Mouse (Mus musculus): ENCODE data around the gene Rap1b.

Gene Rap1b

DNA sequence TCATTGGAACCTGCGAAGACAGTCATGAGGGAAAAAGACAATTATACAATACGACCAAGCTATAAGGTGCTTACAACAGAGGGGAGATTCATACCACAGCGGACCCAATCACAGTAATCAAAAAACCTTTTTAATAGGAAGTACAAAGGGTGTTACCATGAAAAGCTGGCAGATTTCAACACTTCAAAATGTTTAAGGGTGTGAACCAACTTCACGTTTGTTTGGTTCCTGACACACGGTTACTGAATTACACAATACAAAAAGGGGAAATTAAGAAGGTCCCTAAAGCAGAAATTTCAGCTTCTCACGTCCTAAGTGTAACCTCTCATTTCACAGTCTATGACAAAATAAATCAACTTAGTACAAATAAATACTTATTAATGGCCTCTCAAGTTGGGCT is 27.2 kb downstream of the Rap1b start:
- DNase-seq (ENCODE audit: low read depth, low spot score): no peak

DNA sequence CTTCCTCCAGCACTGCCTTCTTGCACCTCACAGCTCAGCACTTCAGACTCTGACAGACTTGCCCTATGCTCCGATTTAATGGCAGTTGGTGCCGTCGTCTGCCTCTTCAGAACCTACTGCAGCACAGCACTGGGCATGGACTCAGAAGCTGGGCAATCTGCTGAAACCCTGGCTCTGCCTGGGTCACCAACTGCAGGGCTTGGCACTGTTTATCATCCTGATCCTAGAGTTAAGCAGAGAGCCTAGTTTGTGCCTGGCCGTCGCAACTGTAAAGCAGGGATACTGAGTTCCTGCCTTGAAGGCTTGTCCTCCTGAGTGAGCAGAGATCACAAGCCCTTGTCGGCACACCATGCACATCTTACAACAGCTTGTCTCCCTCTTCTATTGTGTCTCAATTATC is 29.1 kb downstream of the Rap1b start:
- no peak for DNase-seq (ENCODE audit: low read depth, low spot score)

DNA sequence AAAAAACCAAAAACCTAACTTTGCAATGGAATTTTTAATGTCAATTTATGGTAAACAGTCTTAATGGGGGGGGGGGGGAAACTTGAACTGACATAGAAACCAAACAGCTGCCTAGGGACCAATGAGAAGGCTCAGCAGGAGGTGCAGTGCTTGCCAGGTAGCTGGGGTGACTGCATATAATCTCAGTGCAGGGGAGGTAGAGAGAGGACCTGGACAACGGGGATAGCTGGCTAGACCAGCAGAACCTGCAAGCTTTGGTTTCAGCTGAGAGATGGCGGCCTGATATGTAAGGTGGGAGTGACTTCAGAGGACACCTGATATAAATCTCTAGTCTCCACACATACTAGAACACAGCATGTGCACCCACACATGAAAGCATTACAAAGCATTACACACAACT is 33.3 kb downstream of the Rap1b start:
- no peak for DNase-seq (ENCODE audit: low read depth, low spot score)

DNA sequence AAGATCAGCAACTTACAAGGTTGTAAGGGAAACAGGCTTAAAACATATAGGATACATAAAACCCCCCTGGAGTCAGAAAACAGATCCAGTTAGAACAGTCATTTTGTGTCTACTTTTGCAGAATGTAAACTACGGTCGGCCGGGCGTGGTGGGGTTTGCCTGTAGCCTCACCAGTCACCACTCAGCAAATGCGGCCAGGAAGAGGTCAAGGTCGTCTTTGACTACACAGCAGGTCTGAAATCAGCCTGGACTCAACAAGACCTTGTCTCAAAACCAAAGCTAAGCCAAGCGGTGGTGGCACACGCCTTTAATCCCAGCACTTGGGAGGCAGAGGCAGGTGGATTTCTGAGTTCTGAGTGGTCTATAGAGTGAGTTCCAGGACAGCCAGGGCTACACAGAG is 34.3 kb downstream of the Rap1b start:
- DNase-seq (ENCODE audit: low read depth, low spot score): peak; percentile 91

DNA sequence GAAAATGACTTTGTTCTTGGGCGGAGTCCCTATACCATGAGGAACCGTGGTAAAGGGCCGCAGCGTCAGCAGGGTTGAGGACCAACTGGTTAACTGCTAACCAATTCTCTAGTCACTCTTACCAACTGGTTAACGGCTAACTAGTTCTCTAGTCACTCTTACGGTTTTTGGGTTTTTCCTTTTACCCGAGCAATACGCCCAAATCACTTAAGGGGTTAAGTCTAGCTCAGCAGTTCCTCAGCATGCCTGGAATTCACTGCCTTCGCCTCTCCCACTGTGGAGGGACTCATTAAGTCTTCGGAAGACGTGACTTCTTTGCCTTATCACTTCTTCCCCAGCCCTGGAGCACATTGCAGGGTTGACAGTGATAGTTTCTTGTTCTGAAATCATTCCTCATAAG is 35.3 kb downstream of the Rap1b start:
- peak; percentile 48 for DNase-seq (ENCODE audit: low read depth, low spot score)

DNA sequence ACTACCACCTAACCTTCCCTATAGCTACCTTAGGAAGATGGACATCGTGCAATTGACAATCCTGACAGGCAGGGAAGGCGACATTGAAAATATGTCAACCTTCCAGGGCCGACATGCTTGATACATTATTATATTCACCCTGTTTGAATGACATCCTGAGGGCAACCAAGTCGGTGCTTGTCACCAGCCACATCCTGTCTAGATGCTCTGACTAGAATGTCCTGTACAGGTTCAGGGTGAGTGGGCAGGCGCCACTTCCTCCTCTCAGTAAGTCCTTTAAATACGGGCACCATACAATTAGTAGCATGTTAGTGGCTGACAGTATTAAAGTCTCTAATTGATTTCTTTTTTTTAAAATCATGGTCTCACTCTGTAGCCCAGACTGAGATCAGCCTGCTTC is 37.8 kb downstream of the Rap1b start:
- DNase-seq (ENCODE audit: low read depth, low spot score): no peak

DNA sequence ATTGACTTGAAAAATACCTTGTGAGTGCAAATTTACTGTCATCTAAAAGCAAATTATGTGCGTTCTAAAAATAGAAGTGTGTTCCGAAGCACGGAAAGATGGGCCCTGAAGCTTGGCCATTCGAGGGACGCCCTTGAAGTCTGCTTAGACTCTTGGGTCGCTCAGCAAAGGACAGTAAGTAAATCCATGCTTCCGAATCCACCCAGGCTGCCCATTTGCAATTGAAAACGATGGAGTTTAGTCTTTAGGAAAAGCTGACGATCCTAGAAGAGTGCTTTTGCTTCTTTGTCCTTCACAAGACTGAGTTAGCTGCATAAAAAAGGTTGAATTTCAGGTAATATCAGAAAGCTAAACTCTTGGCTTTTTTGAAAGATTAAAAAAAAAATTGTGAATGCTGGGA is 39.9 kb downstream of the Rap1b start:
- peak; percentile 70 for DNase-seq (ENCODE audit: low read depth, low spot score)

DNA sequence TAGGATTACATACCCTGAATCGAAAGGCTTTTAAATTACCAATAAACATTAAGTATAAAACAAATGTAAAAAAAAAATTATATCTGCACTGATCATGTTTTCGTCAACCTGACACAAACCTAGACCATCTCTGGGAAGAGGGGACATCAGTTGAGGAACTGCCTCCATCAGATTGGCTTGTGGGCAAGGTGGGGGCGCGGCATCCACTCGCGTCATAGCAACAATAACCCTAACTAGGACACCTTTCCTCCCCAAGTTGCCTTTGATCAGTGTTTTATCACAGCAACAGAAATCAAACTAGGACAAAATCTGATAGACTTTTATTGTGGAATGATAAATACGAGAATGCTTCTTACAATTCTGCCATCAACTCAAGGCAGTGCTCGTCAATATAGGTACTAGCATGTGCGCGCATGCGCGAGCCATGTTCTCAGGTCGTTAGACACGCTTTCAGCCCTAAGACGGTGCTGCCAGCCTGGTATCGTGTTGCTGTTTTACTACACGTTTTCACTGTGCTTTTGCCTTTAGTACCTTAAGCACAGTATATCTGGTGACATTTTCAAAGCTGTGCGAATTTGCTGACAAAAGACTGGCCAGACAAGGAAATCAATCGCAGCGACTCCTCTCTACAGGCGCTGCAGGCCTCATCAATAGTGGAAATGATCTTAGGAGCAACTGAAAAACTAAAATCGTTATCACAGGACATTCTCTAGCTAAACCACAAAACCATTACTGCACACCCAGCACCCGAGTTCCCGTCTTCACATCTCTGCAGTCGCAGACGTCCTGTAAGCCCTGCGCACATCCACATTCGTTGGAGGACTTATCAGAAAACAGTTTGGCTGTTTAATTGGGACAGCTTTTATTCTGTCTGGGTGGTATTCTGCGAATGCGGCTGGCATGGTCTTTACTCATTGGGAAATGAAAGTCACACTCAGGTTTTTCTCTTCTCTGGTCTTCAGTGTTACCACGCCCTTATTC is 41.7 kb downstream of the Rap1b start:
- DNase-seq (ENCODE audit: low read depth, low spot score): peak; percentile 38

DNA sequence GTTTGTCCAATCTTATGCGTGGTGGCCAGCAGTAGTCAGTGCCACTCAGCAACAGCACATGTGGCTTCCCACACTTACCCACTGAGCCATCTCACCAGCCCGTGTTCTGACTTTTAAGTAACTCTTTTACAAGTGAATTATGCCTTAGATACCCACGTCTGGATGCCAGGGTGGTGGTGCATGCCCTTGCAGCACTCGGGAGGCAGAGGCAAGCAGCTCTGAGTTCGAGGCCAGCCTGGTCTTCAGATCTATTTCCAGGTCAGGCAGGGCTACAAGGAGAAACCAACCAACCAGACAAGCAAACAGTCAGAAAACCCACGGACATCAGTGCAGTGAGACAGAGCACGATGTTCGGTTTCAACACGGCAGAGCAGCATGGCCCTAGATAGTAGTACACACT is 43.9 kb downstream of the Rap1b start:
- no peak for DNase-seq (ENCODE audit: low read depth, low spot score)

DNA sequence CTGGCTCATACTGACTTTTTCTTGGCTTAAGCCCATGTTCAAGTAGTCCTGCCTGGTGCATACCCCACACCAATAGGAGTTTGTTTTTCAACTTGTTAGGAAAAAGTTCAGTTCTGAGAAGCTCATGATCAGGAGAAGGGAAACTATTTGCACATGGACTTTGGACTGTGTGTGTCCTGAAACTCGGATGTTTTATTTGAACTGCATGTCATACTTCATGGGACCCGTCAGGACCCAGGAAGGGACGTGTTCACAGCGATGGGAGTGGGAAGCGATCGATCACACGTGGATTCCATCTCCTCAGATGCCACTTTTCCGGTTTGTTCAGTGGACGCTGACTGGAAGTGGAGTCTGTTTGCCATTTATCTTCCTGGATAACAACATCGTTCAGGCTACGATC is 46.0 kb downstream of the Rap1b start:
- DNase-seq (ENCODE audit: low read depth, low spot score): no peak

DNA sequence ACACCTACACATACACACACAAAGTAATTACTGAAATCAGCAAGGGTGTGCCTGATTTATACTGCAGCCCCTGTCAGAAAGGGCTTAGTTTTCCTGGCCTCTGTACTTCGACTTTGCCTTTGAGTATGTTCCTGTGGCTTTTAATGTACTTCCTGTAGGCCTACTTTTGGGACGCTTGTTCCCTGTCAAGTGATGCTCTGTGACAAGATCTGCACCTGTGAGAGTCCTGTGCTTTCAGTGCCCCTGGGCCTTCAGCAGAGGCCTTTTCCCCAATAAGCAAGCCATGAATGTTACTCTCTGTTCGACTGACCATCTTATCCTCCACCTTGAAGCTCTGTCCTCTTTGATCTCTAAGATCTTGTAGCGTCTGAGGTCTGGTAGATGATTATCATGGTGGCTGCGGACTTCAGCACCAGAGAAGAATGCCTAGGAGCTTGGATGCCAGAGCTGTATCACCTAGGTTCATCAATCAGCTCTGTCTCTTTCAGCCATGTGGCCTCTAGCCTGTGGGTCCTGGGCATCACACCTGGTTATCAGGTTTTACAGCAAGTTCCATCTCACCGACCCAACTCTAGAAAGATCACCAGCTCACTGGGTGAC is 47.3 kb downstream of the Rap1b start:
- DNase-seq (ENCODE audit: low read depth, low spot score): no peak

DNA sequence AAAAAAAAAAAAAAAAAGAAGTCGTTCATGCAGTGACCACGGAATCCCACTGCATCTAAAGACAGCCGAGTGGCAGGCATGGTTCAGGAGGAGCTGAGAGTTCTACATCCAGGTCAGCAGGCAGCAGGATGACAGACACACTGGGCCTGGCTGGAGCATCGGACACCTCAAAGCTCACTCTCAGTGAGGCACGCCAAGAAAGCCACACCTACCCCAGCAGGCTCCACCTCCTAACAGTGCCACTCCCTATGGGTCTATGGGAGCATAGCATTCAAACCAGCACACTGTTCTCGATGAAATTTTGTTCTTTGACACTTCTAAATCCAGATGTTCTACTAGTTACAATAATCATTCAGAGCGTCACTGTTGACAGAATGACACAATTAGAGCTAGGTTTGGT is 48.2 kb downstream of the Rap1b start:
- DNase-seq (ENCODE audit: low read depth, low spot score): peak; percentile 74

DNA sequence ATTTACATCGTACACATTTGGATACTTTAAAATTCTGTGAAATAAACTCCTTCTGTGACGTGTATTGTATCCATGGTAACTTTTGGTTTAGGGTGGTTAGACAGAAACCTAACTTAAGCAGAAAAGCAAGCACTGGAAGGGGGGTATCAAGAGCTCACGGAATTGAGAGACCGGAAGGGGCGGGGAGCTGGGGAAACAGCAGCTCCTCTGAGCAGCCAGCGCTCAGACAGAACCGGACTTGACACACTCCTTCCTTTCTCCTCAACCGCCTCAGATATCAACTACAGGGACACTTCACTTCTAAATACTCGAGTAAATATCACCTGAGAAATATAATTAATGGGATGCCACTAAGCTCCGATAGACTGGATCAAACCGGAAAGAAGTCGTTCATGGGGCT is 48.7 kb downstream of the Rap1b start:
- DNase-seq (ENCODE audit: low read depth, low spot score): peak; percentile 58

DNA sequence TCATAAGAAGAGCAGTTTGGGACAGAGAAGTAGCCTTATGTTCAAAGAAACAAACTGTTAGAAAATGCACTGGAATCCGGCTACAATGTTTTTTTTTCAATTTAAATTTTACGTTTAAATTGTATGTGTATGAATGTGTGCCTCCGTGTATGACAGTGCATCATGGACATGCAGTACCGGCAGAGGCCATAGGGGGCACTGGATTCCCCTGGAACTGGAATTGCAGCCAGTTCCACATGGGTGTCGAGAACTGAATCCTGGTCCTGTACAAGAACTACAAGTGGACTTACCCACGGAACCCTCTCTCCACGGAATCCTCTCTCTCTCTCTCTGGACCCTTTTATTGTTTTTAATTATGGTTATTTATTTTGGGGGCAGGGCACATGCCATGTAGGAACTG is 49.7 kb downstream of the Rap1b start:
- peak; percentile 80 for DNase-seq (ENCODE audit: low read depth, low spot score)

DNA sequence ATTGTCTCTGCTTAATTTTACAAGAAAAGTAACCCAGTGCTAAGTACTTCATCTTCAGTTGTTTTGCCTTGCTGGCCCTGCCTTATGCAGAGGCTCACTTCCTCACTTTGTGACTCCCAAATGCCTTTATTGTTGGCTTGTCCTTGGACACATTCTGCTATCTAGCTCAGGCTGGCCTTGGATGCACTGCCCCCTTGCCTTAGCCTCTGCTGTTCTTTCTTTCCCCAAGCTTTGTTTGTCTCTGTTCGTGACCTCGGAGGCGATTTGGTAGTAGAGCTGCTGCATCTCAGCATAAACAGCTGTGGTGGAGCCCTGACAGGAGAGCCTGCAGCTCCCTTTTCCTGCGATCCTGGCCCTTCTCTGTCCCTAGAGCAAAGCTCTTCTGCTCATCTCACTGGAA is 50.6 kb downstream of the Rap1b start:
- no peak for DNase-seq (ENCODE audit: low read depth, low spot score)

DNA sequence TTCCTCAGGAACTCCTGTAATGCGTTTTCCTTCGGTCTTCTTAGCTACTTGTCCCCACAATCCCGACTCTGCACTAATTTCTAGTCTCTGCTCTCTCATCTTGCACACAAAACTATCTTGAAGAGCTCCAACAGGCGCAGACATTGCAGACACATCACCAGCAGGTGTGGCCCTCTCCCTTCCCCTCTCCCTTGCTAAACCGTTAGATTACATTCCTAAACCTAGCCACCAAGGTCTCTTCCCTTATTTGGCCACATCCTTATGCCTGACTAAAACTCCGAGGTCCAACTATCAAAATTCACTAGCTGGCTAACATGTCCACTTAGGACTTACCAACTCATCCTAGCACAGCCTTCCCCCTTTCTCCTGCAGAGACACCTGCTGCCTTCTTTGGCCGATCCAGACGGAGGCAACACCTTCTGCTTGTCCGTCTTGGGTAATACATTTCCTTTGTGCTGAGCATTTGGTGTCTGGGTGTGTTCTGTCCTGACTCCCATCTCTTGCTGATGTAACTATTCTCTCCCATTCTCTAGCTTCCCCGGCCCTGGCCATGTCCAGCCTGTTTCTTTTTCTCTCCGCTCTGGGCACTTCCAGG is 52.3 kb downstream of the Rap1b start:
- peak; percentile 64 for DNase-seq (ENCODE audit: low read depth, low spot score)

DNA sequence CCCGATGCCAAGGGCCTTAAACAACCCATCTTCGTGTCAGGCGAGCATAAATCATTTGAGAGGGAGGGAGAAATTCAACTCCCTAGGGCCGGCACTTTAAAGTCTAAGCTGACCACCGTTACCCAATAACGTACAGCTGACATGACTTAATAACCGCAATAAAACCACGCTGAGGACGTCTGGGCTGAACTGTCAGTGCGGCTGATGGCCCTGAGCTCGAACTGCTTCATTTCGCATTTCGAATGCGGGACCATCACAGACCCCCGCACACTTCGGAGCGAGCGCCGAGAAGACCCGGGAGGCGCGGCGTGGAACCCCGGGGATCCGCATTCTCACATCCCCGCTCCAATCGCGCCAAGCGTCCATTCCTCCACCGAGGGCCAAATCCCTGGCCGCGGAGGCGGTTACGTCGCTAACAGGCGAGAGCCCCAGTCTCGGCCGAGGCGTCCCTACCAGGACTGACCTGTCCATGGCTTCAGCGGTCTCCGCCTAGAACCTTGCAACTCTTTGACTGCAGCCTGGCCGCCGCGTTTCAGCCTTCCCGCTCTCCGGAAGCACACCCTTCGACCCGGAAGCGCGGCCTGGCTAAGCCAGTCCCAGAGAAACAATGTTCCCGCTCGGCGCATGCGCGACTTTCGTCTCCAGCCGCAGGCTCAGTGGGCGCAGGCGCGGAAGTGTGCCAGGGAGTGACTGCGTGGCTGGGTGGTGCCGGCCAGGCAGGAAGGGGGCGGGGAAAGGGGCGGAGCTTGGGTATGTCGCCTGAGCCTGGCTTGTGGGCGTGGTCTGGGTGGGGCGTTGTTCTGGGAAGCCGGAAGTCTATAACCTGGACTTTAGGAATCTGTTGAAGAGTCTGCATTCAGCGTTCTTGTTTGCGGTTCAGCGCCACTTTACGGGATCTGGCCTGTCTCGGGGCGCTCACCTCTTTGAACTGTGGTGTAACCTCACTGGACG is 53.4 kb downstream of the Rap1b start, which contains the start of gene Nup107:
Gene Nup107, minus strand, starts transcription at position 565 of the 951 bp plus-strand sequence.
- DNase-seq (ENCODE audit: low read depth, low spot score): peak; percentile 99

DNA sequence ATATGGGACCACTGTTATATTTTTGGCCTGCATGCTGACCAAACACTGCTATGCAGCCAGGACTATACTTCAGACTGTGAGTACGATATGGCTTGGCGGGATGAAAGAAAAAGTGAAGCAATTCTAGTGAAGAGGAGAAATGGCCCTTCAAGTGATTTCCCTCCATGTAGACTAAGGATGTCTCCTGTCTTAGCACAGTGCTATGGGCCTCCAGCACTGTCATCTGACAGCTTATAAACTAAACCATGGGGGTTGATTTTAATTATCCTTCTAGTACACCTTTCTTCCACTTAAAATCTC is 54.7 kb downstream of the Rap1b start:
- no peak for DNase-seq (ENCODE audit: low read depth, low spot score)

DNA sequence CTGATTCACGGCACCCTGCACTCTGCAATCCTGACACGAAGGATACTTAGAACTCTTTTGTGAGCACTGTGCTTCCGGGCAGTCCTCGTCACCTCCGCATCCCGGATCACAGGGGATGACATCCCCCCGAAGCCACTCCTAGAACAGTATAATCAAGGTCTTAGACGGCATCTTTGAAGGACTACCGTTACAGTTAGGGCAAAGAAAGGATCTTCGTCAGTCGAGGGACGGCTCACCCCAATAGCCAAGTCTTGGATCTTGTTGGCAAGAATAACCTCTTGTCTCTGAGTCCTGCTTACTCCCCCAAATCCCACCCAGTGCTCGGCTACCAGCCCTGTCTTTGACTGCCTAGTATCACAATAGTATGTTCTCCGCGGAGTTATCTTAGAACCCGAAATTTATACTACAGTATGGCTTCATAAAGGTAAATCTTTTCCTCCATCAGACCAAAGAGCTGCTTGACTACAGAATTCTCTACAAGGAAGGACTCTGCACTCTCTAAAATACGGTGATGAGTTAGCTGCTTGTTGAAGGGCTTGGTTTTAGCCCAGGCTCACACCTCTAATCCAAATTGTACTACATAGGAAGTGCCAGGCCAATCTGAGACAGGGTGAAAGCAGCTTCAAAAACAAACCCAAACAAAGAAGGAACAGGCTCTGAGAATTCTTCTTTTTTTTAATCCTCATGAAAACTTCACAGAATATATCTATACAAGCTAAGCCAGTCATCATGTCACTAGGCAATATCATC is 55.2 kb downstream of the Rap1b start:
- DNase-seq (ENCODE audit: low read depth, low spot score): no peak

DNA sequence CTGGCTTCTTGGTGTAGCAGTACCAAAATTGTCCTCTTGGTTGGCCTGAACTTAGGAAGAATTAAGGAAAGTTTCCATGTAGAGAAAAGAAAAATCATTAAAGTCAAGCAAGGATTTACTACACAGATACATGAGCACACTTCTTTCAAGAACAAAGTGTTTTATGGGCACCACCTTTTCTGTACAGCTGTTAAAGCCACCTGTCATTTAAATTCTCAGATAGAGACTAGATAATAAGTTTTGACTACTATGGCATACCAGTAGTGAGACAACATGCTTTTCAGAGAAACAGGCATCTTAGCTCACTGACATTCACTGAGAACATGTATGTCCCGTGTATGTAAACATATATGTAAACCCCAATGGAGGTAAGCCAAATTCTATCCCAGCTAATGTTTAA is 55.8 kb downstream of the Rap1b start:
- no peak for DNase-seq (ENCODE audit: low read depth, low spot score)

DNA sequence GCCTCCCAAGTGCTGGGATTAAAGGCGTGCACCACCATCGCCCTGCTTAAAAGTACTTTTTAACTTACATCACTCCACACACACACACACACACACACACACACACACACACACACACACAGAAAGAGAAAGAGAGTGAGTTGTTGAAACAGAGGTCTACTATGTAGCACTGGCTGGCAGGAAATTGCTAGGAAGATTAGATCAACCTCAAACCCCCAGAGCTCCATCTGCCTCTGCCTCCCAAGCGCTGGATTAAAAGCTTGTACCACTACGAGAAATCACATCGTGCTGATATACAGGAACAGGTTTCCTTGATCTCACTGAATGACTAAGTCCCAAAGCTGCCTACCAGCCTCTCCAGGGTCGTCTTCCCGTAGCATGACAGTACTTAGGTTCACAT is 61.2 kb downstream of the Rap1b start:
- no peak for DNase-seq (ENCODE audit: low read depth, low spot score)

Data from ES-CJ7 (cell line).